Mouse (Mus musculus): Measurements from ENCODE around the gene Themis3. TPM values are rescaled to one million over a fixed set of nuclear protein-coding genes. Genes with fewer than 3 reads are reported as not detected.

Gene Themis3
- polyA plus RNA-seq (2012) = not detected in 2 replicates

GRCm38 (mm10) chr17:66594435-66594834, at the start of gene Themis3:
Themis3 (minus strand) TSS chr17:66594621.
- TF ChIP-seq GATA1 (IDR thresholded peaks at IDR 0.05; ENCODE audit: low read length) = no peak
- no peaks in the 10 kb centered on the region for H3K27me3 ChIP-seq (ENCODE audit: control insufficient read depth)

DNA sequence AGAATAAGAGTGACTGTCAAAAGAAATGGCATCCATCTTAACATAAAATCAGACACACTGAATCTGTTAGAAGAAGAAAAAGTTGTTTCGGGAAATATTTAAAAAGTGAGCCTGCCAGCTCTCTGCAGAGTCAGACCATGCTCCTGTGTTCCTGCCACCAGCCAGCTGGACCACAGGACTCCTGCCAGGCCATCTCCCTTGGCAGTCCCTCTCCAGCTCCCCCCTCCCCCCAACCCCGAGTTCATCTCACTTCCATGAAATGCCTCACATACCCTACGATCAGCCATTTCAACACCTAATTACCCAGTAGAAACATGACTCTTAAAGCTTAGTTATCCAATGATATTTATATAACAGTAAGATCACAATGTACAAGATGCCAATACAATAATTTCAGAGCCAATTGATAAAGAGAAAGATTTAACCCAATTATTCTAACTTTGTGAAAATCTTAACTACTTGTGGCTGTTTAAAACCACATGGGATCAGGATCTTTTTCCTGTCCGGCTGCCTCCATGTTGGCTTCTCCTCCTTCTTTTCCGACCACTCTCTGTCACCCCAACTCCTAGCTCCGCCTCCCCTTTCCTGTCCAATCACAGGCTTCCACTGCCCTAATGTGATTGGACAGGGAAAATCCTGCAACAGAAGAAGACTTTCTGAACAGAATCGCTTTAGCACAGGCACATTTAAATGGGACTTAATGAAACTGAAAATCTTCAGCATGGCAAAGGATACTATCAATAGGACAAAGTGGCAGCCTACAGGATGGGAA, 43.7 kb upstream of the Themis3 start:
- Histone ChIP-seq H3K27me3 (ENCODE audit: control insufficient read depth) (no peaks in the 10 kb centered on the region), H3K4me1 (ENCODE audit: control insufficient read depth) (no peaks in the 10 kb centered on the region), H3K9me3 (ENCODE audit: control insufficient read depth, low read length) (peaks cover 19% of the 10 kb centered on the region), H3K4me3 (replicated peaks) (no peak overlapping the region), H3K36me3 (ENCODE audit: control insufficient read depth) (no peaks in the 10 kb centered on the region)
- no peak for TF ChIP-seq TAL1 (IDR thresholded peaks at IDR 0.05; ENCODE audit: low read length)
- TF ChIP-seq GATA1 (IDR thresholded peaks at IDR 0.05; ENCODE audit: low read length) = no peak

More at GRCm38 (mm10) chr17:66594435-66594834, at the start of gene Themis3:
- H3K4me1 ChIP-seq (ENCODE audit: control insufficient read depth) = no peaks in the 10 kb centered on the region
- no peak within 1 kb of the TSS for H3K4me3 ChIP-seq (replicated peaks)
- no peaks in the 10 kb centered on the region for H3K9me3 ChIP-seq (ENCODE audit: control insufficient read depth, low read length)
- no peaks in the 10 kb centered on the region for H3K36me3 ChIP-seq (ENCODE audit: control insufficient read depth)

DNA sequence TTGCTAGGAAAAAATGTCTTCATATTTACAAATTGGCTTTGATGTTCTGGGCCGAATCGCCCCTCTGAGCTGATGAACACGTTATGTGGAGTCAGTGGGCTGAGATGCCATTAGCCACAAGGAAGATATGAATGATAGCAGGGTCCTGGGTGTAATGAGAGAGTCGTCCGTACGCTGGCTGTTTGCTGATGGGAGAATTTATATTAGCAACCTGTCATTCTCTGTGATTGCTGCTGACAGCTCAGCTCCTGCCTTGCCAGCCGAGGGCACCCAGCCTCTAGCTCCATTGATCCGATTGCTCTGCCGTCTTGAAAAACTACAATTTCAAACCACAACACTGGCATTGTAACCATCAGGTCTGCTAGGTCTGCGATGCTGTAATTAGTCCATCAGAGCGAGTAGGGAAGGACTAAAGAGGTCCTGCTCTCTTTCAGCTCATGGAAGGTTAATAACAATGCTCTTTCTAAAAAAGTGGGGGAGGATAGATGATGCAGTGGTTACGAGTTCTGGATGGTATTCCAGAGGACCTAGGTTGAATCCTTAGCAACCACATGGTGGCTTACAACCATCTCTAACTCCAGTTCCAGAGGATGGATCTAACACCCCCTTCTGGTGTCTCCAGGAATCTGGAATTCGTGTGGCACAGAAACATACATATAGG, 25.7 kb upstream of the Themis3 start:
- Histone ChIP-seq H3K36me3 (ENCODE audit: control insufficient read depth) (no peaks in the 10 kb centered on the region), H3K27me3 (ENCODE audit: control insufficient read depth) (no peaks in the 10 kb centered on the region), H3K4me1 (ENCODE audit: control insufficient read depth) (no peaks in the 10 kb centered on the region), H3K4me3 (replicated peaks) (no peak overlapping the region), H3K9me3 (ENCODE audit: control insufficient read depth, low read length) (peaks cover 2% of the 10 kb centered on the region; the same call in 1 of the 2 replicates)
- no peak for TF ChIP-seq GATA1 (IDR thresholded peaks at IDR 0.05; ENCODE audit: low read length)
- no peak for TF ChIP-seq TAL1 (IDR thresholded peaks at IDR 0.05; ENCODE audit: low read length)

DNA sequence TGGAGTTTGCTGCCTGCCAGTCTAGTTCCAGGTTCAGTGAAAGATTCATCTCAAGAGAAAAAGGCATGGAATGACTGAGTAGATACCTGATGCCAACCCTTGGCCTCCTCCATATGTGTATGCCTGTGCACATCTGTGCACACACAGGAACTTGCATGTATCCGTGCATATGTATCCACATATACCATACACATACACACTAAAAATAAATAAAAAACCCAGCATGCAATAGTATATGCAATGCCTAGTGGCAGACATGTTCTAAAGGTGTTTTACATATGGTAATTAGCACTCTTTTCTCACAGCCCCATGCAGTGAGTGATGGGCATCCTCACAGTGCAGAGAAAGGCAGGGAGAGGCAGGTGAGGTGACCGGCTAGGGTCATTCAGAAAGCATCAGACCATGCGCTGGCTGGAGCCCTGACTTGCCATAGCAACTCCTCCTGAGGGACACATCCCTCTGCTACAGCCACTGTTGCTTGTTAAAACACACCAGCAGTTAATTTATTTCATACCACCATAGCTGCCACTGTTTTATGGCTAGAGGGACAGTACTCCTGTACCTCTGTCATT, 24.9 kb upstream of the Themis3 start:
- Histone ChIP-seq H3K27me3 (ENCODE audit: control insufficient read depth) (no peaks in the 10 kb centered on the region), H3K4me3 (replicated peaks) (no peak overlapping the region), H3K4me1 (ENCODE audit: control insufficient read depth) (no peaks in the 10 kb centered on the region), H3K36me3 (ENCODE audit: control insufficient read depth) (no peaks in the 10 kb centered on the region), H3K9me3 (ENCODE audit: control insufficient read depth, low read length) (peaks cover 2% of the 10 kb centered on the region; the same call in 1 of the 2 replicates)
- no peak for TF ChIP-seq GATA1 (IDR thresholded peaks at IDR 0.05; ENCODE audit: low read length)
- no peak for TF ChIP-seq TAL1 (IDR thresholded peaks at IDR 0.05; ENCODE audit: low read length)

GRCm38 (mm10) chr17:66610032-66610431, 15.6 kb upstream of the Themis3 start:
- no peaks in the 10 kb centered on the region for H3K27me3 ChIP-seq (ENCODE audit: control insufficient read depth)
- H3K36me3 ChIP-seq (ENCODE audit: control insufficient read depth) = no peaks in the 10 kb centered on the region
- H3K4me1 ChIP-seq (ENCODE audit: control insufficient read depth) = no peaks in the 10 kb centered on the region
- peaks cover 8% of the 10 kb centered on the region for H3K9me3 ChIP-seq (ENCODE audit: control insufficient read depth, low read length)
- H3K4me3 ChIP-seq (replicated peaks) = no peak overlapping the region
- no peak for TF ChIP-seq TAL1 (IDR thresholded peaks at IDR 0.05; ENCODE audit: low read length)
- no peak for TF ChIP-seq GATA1 (IDR thresholded peaks at IDR 0.05; ENCODE audit: low read length)

DNA sequence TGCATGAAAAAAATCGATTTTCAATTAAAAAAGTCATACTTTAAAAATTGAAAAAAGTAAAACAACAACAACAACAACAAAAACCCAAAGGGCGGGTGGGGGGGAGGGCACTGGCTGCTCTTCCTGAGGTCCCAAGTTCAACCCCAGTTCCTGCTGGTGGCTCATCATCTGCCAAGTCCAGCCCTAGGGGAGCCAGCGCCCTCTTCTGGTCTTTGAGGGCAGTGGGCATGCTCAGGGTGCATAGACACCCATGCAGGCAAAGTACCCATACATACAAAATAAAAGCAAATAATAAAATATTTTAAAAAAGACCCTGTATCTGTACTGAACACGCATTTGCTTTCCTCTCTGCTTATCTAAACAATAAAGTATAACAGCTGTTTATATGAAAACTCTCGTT, 10.5 kb upstream of the Themis3 start:
- H3K4me3 ChIP-seq (replicated peaks) = no peak overlapping the region
- H3K27me3 ChIP-seq (ENCODE audit: control insufficient read depth) = no peaks in the 10 kb centered on the region
- no peaks in the 10 kb centered on the region for H3K36me3 ChIP-seq (ENCODE audit: control insufficient read depth)
- TF ChIP-seq TAL1 (IDR thresholded peaks at IDR 0.05; ENCODE audit: low read length) = no peak
- peaks cover 2% of the 10 kb centered on the region; the same call in 1 of the 2 replicates for H3K9me3 ChIP-seq (ENCODE audit: control insufficient read depth, low read length)
- H3K4me1 ChIP-seq (ENCODE audit: control insufficient read depth) = no peaks in the 10 kb centered on the region

- H3K27me3 ChIP-seq (ENCODE audit: control insufficient read depth) = no peaks in the 10 kb centered on the region
- no peaks in the 10 kb centered on the region for H3K36me3 ChIP-seq (ENCODE audit: control insufficient read depth)
- no peak overlapping the region for H3K4me3 ChIP-seq (replicated peaks)
- TF ChIP-seq TAL1 (IDR thresholded peaks at IDR 0.05; ENCODE audit: low read length) (no peak), GATA1 (IDR thresholded peaks at IDR 0.05; ENCODE audit: low read length) (no peak)
- H3K4me1 ChIP-seq (ENCODE audit: control insufficient read depth) = no peaks in the 10 kb centered on the region
- H3K9me3 ChIP-seq (ENCODE audit: control insufficient read depth, low read length) = peaks cover 2% of the 10 kb centered on the region; the same call in 1 of the 2 replicates
Observed at GRCm38 (mm10) chr17:66601171-66601570, 6.8 kb upstream of the Themis3 start.

- TF ChIP-seq GATA1 (IDR thresholded peaks at IDR 0.05; ENCODE audit: low read length) (no peak), TAL1 (IDR thresholded peaks at IDR 0.05; ENCODE audit: low read length) (no peak)
- no peak overlapping the region for H3K4me3 ChIP-seq (replicated peaks)
- H3K4me1 ChIP-seq (ENCODE audit: control insufficient read depth) = no peaks in the 10 kb centered on the region
- no peaks in the 10 kb centered on the region for H3K9me3 ChIP-seq (ENCODE audit: control insufficient read depth, low read length)
- no peaks in the 10 kb centered on the region for H3K36me3 ChIP-seq (ENCODE audit: control insufficient read depth)
- H3K27me3 ChIP-seq (ENCODE audit: control insufficient read depth) = no peaks in the 10 kb centered on the region
Observed at GRCm38 (mm10) chr17:66595867-66596266, 1.4 kb upstream of the Themis3 start.

DNA sequence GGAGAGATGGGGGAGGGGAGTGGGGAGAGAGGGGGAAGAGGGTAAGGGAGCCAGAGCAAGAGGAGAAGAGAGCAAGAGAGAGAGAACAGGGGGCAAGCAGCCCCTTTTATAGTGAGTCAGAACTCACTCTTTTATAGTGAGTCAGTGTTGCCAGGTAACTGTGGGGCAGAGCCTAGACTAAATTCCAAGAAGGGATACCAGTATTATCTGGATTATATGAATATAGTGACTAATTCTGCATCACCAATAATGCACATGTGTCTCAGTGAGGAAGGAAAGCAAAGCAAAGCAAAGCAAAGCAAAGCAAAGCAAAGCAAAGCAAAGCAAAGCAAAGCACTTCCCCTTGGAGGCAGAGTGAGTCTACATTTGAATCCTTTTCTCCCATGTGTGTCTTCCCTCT, 835 bp upstream of the Themis3 start:
- Histone ChIP-seq H3K9me3 (ENCODE audit: control insufficient read depth, low read length) (no peaks in the 10 kb centered on the region), H3K27me3 (ENCODE audit: control insufficient read depth) (no peaks in the 10 kb centered on the region), H3K4me3 (replicated peaks) (no peak overlapping the region), H3K36me3 (ENCODE audit: control insufficient read depth) (no peaks in the 10 kb centered on the region), H3K4me1 (ENCODE audit: control insufficient read depth) (no peaks in the 10 kb centered on the region)
- no peak for TF ChIP-seq TAL1 (IDR thresholded peaks at IDR 0.05; ENCODE audit: low read length)
- no peak for TF ChIP-seq GATA1 (IDR thresholded peaks at IDR 0.05; ENCODE audit: low read length)

Data from erythroblast, embryonic 14.5 days (primary cell).